Mouse (Mus musculus): ENCODE data around the gene Unc13b. TPM values are rescaled to one million over a fixed set of nuclear protein-coding genes. Genes with fewer than 3 reads are reported as not detected.

Gene Unc13b
- polyA plus RNA-seq, 1 experiment = 54.2 TPM

DNA sequence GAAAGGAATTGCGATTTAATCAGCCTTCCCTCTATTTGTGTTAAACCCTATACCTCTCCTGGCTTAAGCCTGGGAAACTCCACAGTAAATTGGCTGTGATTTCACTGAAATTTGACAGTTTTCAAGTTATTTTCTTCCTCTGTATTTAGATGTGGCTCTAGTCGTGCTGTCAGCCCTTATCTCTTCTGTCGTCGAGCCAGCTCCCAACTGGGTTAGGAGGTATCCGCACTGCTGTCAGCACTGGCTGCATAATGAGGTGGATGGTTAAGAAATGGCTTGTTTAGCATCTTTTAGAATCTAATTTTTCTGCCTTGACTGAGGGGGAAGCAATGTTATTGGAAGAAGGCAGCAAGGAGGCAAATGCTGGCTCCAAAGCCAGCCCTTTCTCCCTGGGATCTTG lies 148.2 kb downstream of the Unc13b start:
- peak in 1 of 2 experiments; percentile 65 for DNase-seq (ENCODE audit: extremely low spot score in 1 of 2, low spot score in 1 of 2)

DNA sequence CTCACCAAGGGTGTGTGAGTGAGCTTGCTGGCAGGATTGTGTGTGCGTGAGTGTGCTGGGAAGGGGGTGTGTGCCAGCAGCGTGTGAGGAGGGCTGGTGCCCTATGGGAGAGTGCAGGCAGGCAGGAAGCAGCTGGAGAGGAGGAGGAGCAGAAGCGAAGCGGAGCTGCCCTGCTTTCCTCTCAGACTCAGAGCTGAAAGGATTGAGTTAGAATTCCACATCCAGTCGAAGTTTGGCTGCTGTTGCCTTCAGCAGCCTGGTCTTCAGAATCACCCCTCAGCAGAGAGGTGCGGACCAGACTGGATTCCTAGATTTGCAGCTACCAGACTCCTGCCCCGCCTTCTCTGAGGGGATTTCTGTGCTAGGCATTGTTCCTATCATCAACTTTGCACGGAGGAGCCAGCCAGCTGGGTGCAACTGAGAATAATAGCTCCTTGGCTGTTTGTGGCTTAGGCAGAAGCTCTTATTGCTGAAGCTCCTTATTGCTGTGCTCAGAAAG lies 150.4 kb downstream of the Unc13b start:
- peak; percentile 78 to 80 for DNase-seq (ENCODE audit: extremely low spot score in 1 of 2, low spot score in 1 of 2)

DNA sequence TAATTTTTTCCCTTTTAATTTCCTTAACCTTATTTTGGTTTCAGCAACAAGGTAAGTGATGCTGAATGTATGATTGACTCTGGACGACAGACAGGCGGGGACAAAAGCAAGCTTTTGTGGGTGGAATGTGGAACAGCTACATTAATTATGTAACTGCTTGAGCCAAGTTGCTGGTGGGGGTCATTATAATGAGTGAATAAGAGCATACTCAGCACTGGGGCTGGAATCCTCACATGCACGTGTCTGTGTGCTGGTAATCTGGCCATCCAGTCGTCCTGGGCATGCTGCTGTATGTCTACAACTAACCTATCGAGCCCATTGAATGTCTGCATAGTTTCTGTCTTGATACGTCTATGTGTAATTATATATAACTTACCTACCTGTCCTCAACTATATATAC lies 150.9 kb downstream of the Unc13b start:
- no peak for DNase-seq (ENCODE audit: extremely low spot score in 1 of 2, low spot score in 1 of 2)

DNA sequence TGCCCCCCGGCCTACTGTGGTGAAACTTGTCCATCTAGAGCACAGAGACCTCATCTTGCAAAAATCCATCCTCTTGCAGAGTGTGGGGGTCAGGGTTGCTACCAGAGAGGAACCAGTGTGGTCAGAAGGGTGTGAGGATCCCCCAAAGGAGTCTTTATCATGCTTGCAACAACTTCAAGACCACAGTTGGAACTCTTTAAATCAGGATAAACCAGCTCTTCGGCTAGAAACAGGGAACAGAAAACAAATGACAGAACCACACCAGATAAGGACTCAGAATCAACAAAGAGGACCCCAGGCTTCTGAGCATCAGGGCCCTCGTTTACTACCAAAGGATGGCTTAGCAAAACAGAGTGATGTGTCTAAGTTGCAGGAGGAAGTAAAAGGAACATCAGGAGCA lies 157.7 kb downstream of the Unc13b start:
- DNase-seq (ENCODE audit: extremely low spot score in 1 of 2, low spot score in 1 of 2) = no peak

DNA sequence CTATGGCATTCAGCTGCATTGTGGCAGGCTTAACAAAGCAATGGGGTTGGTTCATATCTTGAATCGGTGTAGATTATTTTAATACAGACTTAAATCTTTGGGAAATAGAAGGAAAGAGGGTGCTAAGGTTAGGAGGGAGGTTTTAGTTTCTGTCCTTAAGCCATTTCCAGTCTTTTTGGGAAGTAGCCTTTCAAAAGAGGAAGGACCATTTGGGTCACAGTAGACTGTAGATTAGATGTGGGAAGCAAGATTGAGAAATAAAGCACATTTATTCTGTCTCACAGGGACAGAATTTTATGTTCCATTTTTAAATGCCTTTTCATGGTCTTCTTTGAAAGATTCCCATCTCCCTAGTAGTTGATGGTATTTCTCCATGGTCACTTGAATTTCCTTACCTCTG lies 159.2 kb downstream of the Unc13b start:
- no peak for DNase-seq (ENCODE audit: extremely low spot score in 1 of 2, low spot score in 1 of 2)

DNA sequence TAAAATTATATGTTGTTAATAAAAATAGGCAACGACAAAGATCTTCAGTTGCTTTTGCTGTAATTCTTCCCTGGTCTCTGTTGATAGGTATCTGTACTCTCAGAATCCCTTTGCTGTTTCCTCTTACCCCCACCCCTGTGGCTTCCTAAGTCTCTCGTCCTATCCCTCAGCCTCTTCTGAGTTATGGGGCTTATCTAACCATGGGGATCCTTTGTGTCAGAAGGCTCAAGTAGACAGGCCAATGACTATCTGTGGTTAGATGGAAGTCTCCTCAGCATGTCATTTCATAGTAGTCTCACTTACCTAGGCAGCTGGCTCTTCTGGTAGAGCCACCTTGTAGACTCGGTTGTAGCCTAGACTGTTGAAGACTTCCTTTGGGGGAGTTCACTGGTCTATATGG lies 173.1 kb downstream of the Unc13b start:
- DNase-seq (ENCODE audit: extremely low spot score in 1 of 2, low spot score in 1 of 2) = no peak

DNA sequence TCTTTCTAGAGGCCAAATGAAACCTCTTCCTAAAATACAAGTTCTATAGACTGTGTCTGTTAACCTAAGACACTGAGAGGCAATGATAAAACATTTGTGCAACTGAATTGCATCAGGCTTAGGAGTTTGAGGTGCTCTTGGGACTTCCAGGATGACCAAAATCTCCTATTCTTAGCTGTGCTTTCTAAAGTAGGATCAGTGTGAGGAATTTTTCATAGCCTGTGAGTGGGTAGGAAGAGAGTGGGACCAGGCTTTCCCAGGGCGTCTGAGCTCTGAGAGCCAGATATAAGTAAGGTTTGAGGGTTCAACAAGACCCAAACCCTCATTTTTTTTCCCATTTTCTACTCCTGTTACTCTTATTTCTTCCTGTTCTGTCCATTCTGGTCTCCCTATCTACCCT lies 174.2 kb downstream of the Unc13b start:
- peak in 1 of 2 experiments; percentile 17 for DNase-seq (ENCODE audit: extremely low spot score in 1 of 2, low spot score in 1 of 2)

DNA sequence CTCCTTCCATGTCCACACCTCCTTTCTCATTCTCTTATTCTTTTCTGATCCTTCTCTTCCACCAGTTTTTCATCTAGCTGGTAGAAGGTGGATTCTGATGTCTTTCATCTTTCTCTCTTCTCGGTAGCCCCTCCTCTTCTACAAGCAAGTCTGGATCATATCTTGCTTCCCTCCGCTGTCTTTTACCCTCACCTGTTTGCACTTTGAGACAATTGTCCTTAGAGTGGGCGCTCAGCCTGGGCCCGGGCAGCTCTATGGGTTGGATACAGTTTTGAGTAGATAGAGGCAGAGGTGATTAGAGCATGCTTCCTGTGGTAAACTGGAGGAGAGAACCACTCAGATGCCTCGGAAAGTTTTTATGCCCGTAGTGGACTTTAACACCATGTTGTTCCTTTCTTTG lies 174.7 kb downstream of the Unc13b start:
- DNase-seq (ENCODE audit: extremely low spot score in 1 of 2, low spot score in 1 of 2) = no peak

DNA sequence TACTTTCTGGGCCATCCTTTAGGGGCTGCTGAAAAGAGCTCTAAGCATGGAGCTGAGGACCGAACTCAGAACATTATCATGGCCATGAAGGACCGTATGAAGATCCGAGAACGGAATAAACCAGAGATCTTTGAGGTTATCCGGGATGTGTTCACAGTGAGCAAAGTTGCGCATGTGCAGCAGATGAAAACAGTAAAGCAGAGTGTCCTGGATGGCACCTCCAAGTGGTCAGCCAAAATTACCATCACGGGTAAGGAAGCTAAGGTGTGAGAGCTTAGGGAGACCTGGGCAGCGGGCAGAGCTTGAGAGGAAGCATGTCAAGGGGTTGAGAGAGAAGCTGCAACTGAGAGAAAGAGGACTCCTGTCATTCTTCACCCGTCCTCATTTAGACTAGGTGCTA lies 178.1 kb downstream of the Unc13b start:
- DNase-seq (ENCODE audit: extremely low spot score in 1 of 2, low spot score in 1 of 2) = no peak

DNA sequence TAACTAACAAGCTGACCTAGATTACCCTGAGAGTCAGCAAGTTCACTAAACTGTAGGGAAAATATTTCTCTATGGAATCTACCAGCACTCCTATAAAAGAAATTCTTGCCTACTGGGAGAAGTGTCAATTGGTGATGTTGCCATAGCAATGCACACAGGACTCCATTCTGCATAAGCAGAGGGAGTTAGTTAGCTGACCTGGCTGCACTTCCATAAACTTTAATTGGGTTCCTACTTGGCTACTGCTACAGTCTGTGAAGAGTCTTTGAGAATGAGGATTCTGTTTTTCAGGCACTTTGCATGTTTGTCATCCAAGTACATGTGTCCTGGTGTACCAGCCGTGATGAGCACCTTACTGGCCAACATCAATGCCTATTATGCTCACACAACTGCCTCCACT lies 182.0 kb downstream of the Unc13b start:
- DNase-seq (ENCODE audit: extremely low spot score in 1 of 2, low spot score in 1 of 2) = no peak

DNA sequence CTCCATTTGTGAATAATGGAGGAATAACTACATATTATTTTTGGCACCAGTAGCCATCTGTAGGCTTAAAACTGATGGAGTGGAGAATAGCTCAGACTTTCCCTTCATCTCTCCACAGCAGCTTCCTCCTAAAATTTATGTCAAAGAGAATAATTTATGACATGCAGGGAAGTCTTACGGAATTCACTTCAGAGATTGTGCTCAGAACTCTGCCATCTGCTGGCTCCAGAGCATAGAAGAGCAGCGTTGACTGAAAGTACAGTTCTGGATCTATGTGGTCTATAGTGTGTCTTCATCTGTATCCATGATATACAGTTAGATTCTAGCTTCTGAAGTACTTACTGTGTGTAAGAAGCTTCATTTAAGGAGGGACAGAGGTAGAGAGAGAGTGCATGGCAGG lies 185.3 kb downstream of the Unc13b start:
- peak in 1 of 2 experiments; percentile 70 for DNase-seq (ENCODE audit: extremely low spot score in 1 of 2, low spot score in 1 of 2)

DNA sequence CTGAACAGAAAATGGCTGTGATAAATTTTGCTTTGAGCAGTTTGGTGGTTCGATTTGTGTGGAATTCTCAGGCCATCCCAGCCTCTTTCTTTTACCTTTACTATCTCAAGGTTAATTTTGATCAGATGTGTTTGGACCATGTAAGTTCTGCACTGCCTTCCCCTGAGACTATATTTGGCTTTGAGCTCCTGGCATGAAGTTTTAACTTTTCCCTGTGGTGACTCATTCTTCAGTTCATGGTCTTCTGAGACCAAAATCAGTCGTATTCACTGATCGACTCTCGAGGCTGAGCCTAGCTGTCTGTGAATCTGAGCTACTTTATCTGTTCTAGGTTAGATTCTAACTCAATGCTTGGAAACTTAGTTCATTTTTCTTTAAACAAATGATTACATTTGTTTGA lies 187.0 kb downstream of the Unc13b start:
- DNase-seq (ENCODE audit: extremely low spot score in 1 of 2, low spot score in 1 of 2) = no peak

DNA sequence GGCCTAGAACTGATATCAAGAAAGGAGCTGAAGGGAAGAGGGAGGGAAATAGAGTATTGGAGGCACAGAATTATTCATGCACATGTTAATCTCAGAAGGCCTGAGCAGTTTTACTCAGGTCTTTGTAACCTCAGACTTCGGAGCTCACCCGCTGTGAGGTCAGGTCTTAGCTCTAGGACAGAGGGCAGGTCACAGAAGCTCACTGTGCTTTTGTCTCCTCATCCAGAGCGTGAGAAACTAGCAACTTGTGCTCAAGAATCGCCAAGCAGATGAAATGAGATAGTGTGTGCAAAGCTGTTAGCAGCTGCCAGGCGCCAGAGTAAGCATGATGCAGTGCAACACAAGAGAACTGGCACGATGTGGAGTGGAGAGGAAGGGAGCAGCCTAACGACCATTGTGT lies 189.3 kb downstream of the Unc13b start:
- DNase-seq (ENCODE audit: extremely low spot score in 1 of 2, low spot score in 1 of 2) = no peak

DNA sequence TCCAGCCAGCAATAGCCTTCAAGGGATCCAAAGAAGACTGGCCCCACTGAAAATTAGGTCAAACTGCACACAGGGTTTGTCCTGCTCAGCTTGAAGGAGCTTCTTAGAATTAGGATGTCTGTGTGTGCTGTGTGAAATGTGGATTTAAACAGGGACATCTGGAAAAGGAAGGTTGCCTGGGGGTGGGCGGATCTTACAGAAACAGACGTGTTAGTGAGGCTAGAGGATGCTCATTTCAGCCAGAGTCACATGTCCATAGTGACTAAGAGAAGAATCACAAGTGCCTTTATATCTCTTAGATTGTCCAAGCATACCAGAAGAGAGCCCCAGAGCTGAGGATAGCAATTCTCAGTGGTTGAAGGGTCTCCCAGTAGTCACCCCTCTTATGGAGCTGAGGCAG lies 190.2 kb downstream of the Unc13b start:
- peak; percentile 42 to 65 for DNase-seq (ENCODE audit: extremely low spot score in 1 of 2, low spot score in 1 of 2)

DNA sequence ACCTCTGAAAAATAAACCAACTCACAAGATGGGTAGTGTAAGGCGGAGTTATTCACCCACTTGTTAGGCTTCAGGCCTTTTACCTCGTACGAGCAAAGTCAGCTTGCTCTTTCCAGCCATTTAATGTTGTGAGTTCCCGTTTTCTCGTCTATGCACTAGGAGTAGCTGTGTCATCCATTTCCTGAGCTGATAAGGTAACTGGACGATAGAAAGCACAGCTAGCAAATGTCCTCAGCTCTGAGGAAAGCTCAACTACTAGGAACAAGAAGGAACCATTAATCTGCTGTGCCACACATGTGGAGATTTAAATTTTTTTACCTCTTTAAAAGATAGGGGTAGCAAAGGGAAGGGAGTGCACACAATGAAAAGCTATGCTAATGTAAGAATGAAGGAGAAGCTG lies 192.5 kb downstream of the Unc13b start:
- no peak for DNase-seq (ENCODE audit: extremely low spot score in 1 of 2, low spot score in 1 of 2)

DNA sequence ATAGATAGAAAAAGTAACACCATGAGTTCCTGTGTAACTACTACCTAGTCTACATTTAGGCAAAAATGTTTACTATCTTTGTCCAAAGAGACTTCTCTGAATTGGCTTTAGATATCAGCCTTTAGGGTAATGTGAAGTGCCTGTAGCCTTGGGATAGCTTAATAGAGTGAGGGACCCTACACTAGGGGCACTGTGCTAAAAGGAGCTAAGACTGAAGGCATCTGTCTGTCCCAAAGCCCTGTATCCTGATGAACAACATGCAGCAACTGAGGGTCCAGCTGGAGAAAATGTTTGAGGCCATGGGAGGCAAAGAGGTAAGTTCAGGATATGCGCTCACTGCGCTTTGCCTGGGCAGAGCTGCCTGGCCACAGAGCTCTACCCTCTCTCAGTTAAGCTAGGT lies 198.3 kb downstream of the Unc13b start:
- DNase-seq (ENCODE audit: extremely low spot score in 1 of 2, low spot score in 1 of 2) = no peak

DNA sequence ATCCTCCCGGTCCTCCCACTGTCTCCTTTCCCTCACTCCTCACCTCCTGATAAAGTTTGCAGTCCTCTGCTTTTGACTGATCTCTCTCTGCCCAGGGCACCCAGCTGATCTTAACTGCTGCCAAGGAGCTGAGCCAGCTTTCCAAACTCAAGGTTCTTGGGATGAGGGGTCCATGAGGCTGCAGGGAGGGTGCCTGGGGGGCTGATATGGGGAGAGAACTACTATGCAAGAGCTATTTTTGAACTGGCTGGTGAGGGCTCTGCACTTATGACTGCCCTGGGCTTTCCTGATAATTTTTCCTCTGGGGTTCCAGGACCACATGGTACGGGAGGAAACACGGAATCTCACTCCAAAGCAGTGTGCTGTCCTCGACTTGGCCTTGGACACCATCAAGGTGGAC lies 199.8 kb downstream of the Unc13b start:
- no peak for DNase-seq (ENCODE audit: extremely low spot score in 1 of 2, low spot score in 1 of 2)

DNA sequence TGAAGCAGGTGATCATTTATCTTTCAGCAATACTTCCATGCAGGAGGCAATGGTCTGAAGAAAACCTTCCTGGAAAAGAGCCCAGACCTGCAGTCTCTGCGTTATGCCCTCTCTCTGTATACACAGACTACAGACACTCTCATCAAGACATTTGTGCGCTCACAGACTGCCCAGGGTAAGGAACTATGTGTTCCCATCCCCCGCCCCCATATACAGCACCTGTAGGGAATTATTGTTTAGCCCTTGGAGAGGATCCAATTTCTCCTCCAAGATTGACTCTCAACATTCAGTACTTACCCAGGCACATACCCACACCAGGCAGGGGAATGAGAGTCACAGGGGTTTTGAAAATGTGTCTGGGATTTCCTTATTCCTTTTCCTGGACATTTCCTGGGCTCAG lies 200.7 kb downstream of the Unc13b start:
- no peak for DNase-seq (ENCODE audit: extremely low spot score in 1 of 2, low spot score in 1 of 2)

DNA sequence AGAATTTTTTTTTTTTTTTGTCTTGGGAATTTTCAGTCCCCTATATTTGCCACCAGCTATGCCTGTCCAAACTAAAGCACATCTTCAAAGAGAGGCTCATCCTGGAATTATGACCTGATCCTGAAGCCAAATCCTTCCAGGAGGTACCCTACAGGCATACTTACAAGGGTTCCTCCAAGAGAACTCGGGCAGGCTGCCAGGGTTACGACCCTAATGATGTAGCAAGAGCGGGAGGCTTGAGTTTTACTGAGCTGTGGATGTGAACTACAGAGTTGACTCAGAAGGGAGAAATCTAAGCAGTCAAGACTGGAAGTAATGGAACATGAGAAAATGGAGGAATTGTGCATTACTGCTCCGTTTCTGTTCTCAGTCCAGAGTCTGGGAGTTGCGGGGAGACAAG lies 201.3 kb downstream of the Unc13b start:
- DNase-seq (ENCODE audit: extremely low spot score in 1 of 2, low spot score in 1 of 2) = no peak

DNA sequence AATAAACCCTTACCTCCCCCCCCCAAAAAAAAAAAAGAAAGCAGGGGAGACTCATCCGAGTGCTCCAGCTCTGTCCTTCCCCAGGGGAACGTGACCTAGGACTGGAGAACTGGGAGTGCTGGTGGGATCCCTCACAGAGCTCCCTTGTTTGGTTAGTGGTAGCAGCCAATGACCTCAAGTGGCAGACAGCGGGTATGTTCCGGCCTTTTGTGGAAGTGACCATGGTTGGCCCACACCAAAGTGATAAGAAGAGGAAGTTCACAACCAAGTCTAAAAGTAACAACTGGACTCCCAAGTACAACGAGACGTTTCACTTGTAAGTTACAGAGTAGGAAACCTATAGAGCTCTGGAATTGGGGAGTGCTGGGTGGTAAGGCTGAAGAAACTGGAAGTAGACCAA lies 204.1 kb downstream of the Unc13b start:
- DNase-seq (ENCODE audit: extremely low spot score in 1 of 2, low spot score in 1 of 2) = no peak

DNA sequence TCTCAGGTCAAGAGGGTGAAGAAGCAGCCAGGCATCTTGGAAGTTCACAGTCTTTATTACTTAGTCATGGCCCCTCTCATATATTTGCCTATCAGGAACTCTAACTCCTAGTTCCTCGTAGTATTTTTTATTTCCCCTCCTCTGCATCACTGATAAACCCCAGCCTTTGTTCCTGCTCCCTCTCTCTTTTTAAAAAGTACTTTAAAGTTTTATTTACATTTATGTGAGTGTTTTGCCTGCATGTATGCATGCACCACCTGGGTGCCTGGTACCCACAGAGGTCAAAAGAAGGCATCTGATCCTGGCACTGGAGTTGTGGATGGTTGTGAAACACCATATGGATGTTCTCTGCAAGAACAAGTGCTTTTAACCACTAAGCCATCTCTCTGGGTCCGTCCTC lies 207.4 kb downstream of the Unc13b start:
- DNase-seq (ENCODE audit: extremely low spot score in 1 of 2, low spot score in 1 of 2) = no peak

DNA sequence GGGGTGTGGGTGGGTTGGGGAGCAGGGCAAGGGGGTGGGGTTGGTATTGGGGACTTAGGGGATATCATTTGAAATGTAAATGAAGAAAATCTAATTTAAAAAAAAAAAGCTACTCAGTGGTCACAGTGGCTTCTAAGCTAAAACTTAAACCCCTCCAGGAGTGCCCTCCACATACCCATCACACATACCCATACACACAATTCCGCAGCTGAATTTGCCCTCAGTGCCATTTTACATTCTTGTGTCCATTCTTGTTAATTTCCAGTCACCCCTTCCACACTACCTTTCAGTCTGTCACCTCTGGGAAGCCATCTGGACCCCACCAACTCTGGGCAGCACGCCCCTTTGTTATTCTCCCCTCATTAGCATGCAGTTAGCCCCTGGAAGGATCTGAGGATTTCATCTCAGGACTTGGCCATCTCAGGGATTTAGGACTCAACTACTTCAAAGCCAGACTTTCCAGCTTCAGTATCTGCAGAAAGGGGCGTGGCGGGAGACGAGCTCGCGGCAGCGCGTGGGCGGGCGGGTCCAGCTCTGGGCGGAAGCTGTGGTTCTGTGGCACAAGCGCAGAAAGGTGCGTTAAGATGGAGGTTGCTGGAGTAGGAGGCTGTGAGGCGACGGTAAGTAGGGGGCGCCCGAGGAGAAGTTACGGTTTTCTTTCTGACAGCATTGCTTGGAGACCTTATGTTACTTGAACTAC lies 208.0 kb downstream of the Unc13b start, which contains the start of gene Atp8b5:
Atp8b5 (plus strand) TSS at position 537 of the 700 bp plus-strand sequence.
- DNase-seq (ENCODE audit: extremely low spot score in 1 of 2, low spot score in 1 of 2) = peak; percentile 76 to 92

DNA sequence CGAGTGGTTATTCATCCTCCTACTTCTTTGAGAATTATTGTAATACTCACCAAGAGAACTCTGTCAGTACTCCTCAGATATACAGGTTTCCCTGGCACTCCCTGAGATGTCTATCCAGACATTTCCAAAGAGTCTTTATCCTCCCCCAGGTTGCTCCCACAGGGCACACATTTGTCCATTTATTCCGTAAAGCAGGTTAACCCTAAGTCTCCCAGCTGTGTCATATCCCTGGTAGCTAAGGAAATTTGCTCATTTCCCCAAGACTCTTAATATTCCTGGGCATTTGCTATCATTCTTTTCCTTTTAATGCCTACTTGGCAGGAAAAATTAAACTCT lies 208.5 kb downstream of the Unc13b start:
- DNase-seq (ENCODE audit: extremely low spot score in 1 of 2, low spot score in 1 of 2) = no peak
